Mouse (Mus musculus) heart, adult 2 months (tissue): ENCODE results near the gene Rab3ip.

Experiments
- CTCF ChIP-seq: fragments of 200-600 bp; IDR thresholded peaks from 2 replicates; pipeline ENCODE4 v1.8.1; 2022; ENCODE audit warnings: antibody characterized with exemption, mild to moderate bottlenecking, moderate library complexity
- EP300 ChIP-seq: fragments of 200-500 bp; IDR thresholded peaks from 2 replicates; pipeline ENCODE4 v1.6.1; 2011; ENCODE audit warnings: low read depth, low read length, control low read depth; ENCODE audit not compliant: insufficient read depth
- POLR2A ChIP-seq: fragments of 200-500 bp; IDR thresholded peaks from 2 replicates; pipeline ENCODE4 v1.6.1; 2011; ENCODE audit warnings: mild to moderate bottlenecking, low read depth, low read length, control low read depth; ENCODE audit not compliant: insufficient read depth

GRCm38 (mm10) chr10:116919368-116920317 is 30.9 kb downstream of the Rab3ip start:
- no peak for TF ChIP-seq POLR2A
- TF ChIP-seq CTCF = no peak
- TF ChIP-seq EP300 = no peak
